Mouse (Mus musculus): ENCODE data around the gene Cpne4.

GRCm38 (mm10) chr9:104676665-104677064 is 129.6 kb downstream of the Cpne4 start:
- TF ChIP-seq POLR2A (IDR thresholded peaks at IDR 0.05; ENCODE audit: low read depth, low read length) (no peak), CTCF (IDR thresholded peaks at IDR 0.05; ENCODE audit: borderline replicate concordance, insufficient read depth, low read length) (0 out of 2 replicates have a peak, but pooled peaks have one; percentile 2)
